Mouse (Mus musculus) thymus, adult 18-20 months (tissue): Measurements from ENCODE around the gene Fam198a.
A peak's percentile ranks its signal among the peaks of the same experiment; 100 is the strongest.
"Not testable (repeated sequence)": the region's sequence is repeated elsewhere in the genome, so short reads cannot be mapped to it uniquely, and the experiment has no call there.

Experiments used
- DNase-seq, 2 experiments: peaks; one replicate each; pipeline ENCODE4 v3.0.0; 2022; ENCODE audit warnings: mixed read lengths in 2 of 2

Fam198a gene

DNA sequence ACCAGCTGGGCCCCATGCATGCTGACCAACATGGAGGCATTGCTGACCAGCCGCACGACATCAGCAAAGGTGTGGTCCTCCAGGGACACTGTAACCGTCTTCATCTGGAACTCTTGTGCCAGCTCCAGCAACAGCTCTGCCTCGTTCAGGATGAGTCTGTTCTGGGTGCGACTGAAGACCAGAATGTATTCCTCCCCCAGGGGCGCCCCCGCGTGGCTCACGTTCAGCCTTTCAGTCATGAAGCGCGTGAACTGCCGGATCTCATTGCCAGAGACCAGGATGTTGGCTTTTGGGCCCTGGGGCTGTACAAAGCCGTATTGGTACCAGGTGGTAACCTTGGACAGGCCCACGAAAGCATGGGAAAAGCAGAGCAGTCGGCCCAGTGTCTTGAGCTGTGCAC is 31.9 kb downstream of the Fam198a start:
- no peak for DNase-seq

DNA sequence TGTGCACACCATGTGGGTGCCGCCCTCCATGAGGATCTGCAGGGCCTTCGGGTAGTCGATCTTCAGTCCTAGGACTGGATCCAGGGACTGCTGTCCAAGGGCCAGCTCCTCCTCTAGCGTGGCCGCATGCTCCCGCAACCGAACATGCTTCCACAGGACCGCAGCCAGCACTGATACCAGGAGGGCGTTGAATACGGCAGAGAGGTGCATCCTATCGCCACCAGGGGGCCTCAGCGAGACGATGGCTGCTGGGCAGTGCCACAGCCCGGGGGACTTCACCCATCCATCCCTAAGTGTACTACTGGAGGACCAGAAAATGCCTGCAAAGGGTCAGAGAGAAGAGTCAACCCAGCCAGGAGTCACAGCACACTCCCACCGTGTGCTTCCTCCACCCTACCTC is 32.7 kb downstream of the Fam198a start:
- DNase-seq, result peak in 1 of 2 experiments; percentile 44

GRCm38 (mm10) chr9:121984465-121985461 is 34.0 kb downstream of the Fam198a start:
- peak; percentile 43 to 49 for DNase-seq

- DNase-seq, result no peak
Observed at GRCm38 (mm10) chr9:121988910-121989309, 38.1 kb downstream of the Fam198a start.

DNA sequence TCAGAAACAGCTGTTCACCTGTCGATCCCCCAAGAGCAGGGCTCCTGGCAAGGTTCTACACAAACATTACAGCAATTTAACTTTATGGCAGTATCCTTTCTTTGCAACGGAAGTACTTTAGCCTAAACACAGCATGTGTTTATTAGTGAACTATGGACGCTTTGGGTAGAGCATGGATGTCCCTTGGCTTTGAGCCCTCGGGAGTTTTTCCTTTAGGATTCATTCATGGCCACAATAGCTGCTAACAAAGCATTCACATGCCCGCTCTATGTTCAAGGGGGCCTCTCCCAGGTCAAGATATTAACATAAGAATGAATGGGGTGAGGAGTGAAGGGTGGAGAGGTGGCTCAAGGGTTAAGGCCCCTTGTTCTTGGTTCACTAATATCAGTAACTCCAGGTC is 38.7 kb downstream of the Fam198a start:
- DNase-seq, result no peak

DNA sequence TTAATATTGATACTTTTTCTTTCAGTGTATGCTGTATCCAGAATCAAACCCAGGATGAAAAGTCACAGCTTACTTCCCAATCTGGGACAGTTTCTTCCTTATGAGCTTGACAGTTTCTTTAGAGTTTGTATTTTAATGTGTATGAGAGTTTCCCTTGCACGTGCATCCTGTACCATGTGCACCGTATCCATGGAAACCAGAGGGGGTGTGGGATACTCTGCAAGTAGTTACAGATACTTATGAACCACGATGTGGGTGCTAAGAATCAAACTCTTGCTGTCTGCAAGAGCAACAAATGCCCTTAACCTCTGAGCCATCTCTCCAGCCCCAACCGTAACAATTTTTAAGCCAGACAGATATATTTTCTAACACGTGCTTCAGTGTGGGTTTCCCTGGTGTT is 40.3 kb downstream of the Fam198a start:
- DNase-seq, result no peak

GRCm38 (mm10) chr9:121993047-121993446 is 42.3 kb downstream of the Fam198a start:
- peak; percentile 61 to 78 for DNase-seq

DNA sequence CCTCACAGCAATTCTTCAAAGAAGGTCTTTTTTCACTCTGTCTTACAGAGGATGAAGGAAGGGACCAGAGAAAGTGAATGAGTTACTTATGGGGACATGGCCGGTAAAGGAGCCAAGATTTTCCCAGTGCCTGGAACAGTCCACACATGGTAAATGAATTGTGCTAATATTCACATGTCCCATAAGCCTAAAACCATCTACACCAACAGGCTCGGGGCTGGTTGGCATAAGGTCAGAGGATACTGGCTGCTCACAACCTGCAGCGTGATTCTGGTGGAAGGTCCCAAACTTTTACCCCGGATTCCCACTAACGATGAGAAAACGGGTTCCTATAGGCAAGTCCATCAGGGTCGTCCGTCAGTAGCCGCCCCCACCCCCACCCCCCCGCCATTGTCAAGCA is 44.3 kb downstream of the Fam198a start:
- DNase-seq, result no peak

DNA sequence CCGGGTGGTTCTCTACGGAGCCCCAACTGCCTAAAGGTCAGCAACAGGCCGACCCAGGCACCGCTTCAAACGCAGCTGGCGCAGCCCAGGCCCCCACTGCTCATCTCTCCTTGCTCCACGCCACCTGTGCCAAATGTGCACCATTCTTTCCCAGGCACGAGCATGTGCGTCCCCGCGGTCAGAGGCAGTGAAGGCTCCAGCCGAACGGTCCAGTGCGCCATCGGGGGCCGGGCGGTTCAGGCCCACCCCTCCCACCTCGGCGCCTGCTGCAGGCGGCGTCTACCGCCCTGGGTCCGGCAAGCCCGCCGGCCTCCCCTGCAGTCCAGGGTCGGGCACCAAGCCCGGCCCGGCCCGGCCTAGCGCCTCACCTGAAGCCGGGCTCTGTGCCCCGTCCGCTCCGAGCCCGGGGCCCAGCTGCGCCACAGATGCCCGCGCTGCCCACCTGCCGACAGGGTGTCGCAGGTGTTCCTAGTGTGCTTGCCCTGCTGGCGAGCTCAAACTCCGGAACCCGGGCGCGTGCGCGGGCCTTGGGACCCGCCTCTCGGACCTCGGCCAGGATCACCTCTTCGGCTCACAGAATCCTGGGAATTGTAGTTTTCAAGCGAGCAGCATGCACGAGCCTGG is 44.8 kb downstream of the Fam198a start:
- peak; percentile 40 to 55 for DNase-seq

- DNase-seq, result no peak
Observed at GRCm38 (mm10) chr9:121997010-121997409, 46.2 kb downstream of the Fam198a start, which contains the start of gene Pomgnt2. Pomgnt2 (minus strand) TSS chr9:121997110.

DNA sequence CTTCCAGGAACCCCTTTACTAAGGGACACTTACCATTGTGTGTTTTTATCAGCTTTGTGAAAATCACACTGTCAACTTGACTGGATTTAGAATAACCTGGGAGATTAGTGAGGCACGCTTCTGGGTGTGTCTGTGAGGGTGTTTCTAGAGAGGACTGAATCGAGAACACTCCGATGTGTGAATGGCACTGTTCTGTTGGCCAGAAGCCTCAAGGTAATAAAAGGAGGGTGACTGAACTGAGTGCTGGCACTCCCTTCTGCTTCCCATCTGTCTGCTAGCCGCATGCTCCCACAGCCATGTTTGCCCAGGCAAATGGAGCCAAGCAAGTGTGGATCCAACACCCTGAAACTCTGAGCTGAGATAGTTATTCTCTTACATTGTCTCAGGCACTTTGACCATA is 47.2 kb downstream of the Fam198a start:
- no peak for DNase-seq

GRCm38 (mm10) chr9:122006175-122006574 is 55.4 kb downstream of the Fam198a start:
- no peak for DNase-seq

- no peak for DNase-seq
Observed at GRCm38 (mm10) chr9:122006609-122007008, 55.8 kb downstream of the Fam198a start.

DNA sequence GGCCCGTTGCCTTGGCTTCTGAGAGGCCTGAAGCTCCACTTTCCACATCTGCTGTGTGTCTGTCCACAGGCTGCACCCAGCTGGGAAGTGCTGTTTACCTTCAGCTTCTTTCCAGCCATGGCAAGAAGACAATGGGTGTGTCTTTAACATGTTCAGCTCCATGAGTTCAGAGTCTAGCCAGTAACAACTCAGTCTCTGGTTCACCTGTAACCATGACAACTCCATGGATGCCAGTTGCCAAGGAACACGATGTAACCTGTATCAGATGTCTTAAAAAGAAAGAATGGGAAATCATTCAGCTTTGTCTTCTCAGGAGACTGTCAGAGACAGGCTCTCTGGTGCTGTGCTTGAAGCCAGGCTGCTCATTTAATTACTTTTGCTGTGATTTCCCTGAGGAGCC is 58.1 kb downstream of the Fam198a start:
- no peak for DNase-seq

DNA sequence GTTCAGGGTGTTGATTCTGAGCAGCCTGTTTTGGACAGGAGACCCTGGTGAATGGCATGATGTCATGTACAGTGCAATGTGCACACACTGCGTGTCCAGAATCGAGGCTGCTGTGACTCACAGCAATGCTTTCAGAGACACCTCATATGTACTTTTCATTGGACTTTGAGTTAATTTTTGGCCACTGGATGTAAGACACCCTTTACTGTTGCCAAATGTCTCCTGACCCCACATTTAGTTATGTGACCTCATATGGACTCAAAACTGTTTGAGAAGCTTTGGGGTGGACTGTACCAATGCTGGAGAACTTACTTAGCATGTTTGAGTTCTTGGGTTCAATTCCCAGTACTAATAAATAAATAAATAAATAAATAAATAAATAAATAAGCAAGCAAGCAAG is 60.0 kb downstream of the Fam198a start:
- no peak for DNase-seq

DNA sequence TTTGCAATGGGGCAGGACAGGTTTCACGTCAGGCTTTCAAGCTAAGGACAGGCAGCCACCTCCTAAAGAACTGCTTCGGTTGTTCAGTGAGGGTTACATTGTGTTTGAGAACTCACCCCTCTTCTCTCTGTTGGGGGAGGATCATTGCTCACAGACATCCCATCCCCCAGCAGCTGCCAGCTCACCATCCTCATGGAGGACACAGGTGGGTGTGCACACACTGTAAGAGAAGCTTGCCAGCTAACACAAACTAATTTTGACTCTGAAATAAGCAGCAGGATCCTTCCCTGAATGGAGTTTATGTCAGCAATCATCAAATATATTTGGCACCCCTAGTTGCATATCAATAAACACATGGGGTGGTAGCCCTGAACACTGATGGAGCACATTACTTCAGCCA is 62.0 kb downstream of the Fam198a start:
- DNase-seq, result no peak

- no peak for DNase-seq
Observed at GRCm38 (mm10) chr9:122013629-122014028, 62.8 kb downstream of the Fam198a start.

DNA sequence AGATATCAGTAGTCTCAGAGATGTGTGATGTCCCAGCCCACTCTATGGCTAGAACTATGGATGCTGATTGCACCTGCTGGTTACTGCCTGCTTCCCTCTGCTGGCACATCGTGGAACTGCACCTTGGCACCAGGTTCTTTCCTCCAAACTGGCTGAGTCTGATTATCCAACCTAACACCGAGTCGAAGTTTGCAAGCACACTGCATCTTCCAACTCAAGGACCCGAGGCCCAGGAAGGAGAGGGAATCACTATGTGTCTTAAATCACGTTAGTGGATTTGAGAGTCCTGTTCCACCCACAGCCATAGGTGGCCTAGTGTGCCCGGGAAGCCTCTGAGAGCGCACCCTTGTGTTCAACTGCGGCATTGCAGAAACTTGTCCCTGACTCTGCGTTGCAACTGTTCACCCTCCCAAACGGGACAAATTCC is 63.5 kb downstream of the Fam198a start:
- peak; percentile 45 to 61 for DNase-seq

DNA sequence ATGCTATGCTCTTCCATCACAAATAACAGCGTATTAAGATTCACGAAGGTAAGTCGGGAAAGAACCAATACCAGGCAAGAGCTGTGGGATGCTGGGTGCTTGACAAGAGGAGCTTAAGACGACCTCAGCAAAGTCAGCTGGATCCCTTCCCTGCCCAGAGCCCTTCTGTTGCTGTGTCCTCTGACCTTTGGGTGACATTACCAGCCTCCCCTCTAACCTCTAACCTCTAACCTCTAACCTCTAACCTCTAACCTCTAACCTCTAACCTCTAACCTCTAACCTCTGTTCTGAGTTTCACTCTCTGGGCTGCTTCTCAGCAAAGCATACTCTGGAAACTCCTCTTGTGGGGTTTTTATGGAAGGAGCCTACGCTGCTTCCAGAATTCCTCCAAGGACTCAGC is 67.3 kb downstream of the Fam198a start:
- no peak for DNase-seq

DNA sequence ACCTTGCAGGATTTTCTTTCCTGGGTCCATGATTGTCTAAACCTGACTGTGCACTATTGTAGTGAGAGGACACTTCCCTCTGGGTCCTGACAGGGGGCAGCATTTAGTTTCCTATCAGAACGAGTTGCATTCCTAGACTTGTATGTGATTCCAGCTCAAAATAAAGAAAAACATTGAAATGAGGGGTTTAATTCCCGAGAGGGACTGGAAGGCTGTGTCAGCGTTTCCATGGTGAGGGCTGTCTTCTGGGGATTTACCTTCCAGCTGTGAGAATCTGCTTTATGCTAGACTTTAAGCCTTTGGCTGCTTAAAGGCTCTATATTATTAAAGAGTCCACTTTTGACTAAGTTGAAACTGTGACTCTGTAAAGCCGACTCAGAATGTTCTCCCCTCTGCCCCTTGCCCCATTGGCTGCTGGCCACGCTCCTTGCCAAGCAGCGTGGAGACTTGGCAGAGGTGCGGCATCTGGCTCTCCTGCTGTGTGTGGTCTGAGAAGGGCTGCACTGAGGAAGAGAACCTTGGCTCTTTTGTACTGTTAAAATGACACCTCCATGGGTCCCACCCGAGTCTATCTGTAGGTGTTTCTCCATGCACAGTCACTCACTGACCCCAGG is 68.1 kb downstream of the Fam198a start:
- no peak for DNase-seq

DNA sequence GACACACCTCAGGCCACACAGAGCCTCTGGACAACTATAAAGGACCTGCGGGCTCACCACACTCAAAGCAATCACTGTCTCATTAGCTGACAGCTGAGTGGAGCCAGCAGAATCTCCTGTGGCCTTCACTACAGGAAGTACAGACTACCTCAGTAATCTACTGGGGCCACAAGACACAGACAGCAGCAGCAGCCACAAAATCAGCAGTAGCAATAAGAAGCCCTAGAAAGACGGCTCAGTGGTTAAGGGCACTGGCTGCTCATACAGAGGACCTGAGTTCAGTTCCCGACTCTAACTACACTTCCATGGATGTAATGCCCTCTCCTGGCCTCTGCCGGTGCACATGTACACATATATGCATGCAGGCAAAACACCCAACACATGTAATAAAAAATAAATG is 69.5 kb downstream of the Fam198a start:
- no peak for DNase-seq

DNA sequence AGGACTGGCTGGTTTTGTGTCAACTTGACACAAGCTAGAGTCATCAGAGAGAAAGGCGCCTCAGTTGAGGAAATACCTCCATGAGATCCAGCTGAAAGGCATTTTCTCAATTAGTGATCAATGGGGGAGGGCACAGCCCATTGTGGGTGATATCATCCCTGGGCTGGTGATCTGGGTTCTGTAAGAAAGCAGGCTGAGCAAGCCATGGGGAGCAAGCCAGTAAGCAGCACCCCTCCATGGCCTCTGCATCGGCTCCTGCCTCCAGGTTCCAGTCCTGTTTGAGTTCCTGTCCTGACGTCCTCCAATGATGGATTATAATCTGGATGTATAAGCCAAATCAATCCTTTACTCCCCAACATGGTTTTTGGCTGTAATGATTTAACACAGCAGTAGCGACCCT is 70.4 kb downstream of the Fam198a start:
- DNase-seq, result not testable (repeated sequence)

GRCm38 (mm10) chr9:122021581-122021980 is 70.8 kb downstream of the Fam198a start:
- no peak for DNase-seq

DNA sequence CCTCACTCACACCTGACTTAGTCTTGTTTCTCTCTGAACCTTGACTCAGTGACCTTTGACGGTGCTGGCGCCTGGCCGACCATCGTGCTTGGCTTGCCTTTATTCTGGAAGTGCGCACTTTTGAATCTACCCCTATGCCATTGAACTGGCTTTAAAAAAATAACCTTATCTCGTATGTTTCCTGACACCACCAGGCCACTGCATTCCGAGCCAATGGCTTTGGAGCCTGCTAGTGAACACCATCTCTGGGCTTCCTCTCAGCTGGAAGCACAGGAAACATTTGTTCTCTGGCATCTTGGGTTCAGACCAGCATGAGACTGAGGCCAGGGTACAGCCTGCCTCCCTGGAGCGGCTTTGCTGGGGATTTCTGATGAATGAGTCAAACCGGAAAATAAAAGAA is 72.0 kb downstream of the Fam198a start:
- no peak for DNase-seq
